Mouse (Mus musculus): ENCODE data around the gene Mybphl. TPM values are rescaled to one million over a fixed set of nuclear protein-coding genes. Genes with fewer than 3 reads are reported as not detected.
A peak's percentile ranks its signal among the peaks of the same experiment; 100 is the strongest.

Gene Mybphl
- polyA plus RNA-seq, 1 experiment from 2014 or later = not detected

- Histone ChIP-seq H3K27me3 (ENCODE audit: insufficient read depth, low read length) (no peaks in the 10 kb centered on the region), H3K9ac (ENCODE audit: low read depth, low read length) (peak overlapping the region; percentile 44; the same call in 1 of the 2 replicates), H3K4me3 (replicated peaks; ENCODE audit: low read depth, low read length) (no peak overlapping the region), H3K4me1 (replicated peaks; ENCODE audit: insufficient read depth, low read length) (peaks cover 29% of the 10 kb centered on the region), H3K36me3 (ENCODE audit: insufficient read depth, low read length) (peaks cover 19% of the 10 kb centered on the region; the same call in 1 of the 2 replicates), H3K4me2 (ENCODE audit: low read length) (peak overlapping the region; percentile 18; the same call in 1 of the 2 replicates), H3K27ac (peak overlapping the region; percentile 97), H3K9me3 (replicated peaks; ENCODE audit: low read length) (no peaks in the 10 kb centered on the region)
- ATAC-seq (replicated peaks; ENCODE audit: low FRiP score, low read depth) (no peak), DNase-seq (ENCODE audit: low spot score) (no peak)
- WGBS = 46% methylated on average over 8 of the region's 8 CpGs
- TF ChIP-seq CTCF (IDR thresholded peaks at IDR 0.05; ENCODE audit: low read depth) = no peak
These were observed 45.1 kb downstream of the Mybphl start for GRCm38 (mm10) chr3:108409656-108410358.

- Histone ChIP-seq H3K4me1 (replicated peaks; ENCODE audit: insufficient read depth, low read length) (peaks cover 29% of the 10 kb centered on the region), H3K4me2 (ENCODE audit: low read length) (peak overlapping the region; percentile 41), H3K9me3 (replicated peaks; ENCODE audit: low read length) (no peaks in the 10 kb centered on the region), H3K36me3 (ENCODE audit: insufficient read depth, low read length) (peaks cover 19% of the 10 kb centered on the region; the same call in 1 of the 2 replicates), H3K27ac (peak overlapping the region; percentile 97), H3K4me3 (replicated peaks; ENCODE audit: low read depth, low read length) (no peak overlapping the region), H3K27me3 (ENCODE audit: insufficient read depth, low read length) (no peaks in the 10 kb centered on the region), H3K9ac (ENCODE audit: low read depth, low read length) (peak overlapping the region; percentile 44; the same call in 1 of the 2 replicates)
- no peak for TF ChIP-seq CTCF (IDR thresholded peaks at IDR 0.05; ENCODE audit: low read depth)
- WGBS = 26% methylated on average over 5 of the region's 5 CpGs
- no peak; the same call in 1 of the 2 replicates for ATAC-seq (replicated peaks; ENCODE audit: low FRiP score, low read depth)
- no peak for DNase-seq (ENCODE audit: low spot score)
These were observed 45.6 kb downstream of the Mybphl start for GRCm38 (mm10) chr3:108410359-108410714.

GRCm38 (mm10) chr3:108411026-108411753 is 46.5 kb downstream of the Mybphl start:
- peak; percentile 79 for ATAC-seq (replicated peaks; ENCODE audit: low FRiP score, low read depth)
- H3K27ac ChIP-seq = peak overlapping the region; percentile 97
- H3K36me3 ChIP-seq (ENCODE audit: insufficient read depth, low read length) = peaks cover 19% of the 10 kb centered on the region; the same call in 1 of the 2 replicates
- H3K4me3 ChIP-seq (replicated peaks; ENCODE audit: low read depth, low read length) = no peak overlapping the region
- peak; percentile 81 for DNase-seq (ENCODE audit: low spot score)
- no peak for TF ChIP-seq CTCF (IDR thresholded peaks at IDR 0.05; ENCODE audit: low read depth)
- H3K27me3 ChIP-seq (ENCODE audit: insufficient read depth, low read length) = no peaks in the 10 kb centered on the region
- peak overlapping the region; percentile 41 for H3K4me2 ChIP-seq (ENCODE audit: low read length)
- H3K9ac ChIP-seq (ENCODE audit: low read depth, low read length) = peak overlapping the region; percentile 44; the same call in 1 of the 2 replicates
- 27% methylated on average over 5 of the region's 5 CpGs for WGBS
- no peaks in the 10 kb centered on the region for H3K9me3 ChIP-seq (replicated peaks; ENCODE audit: low read length)
- H3K4me1 ChIP-seq (replicated peaks; ENCODE audit: insufficient read depth, low read length) = peaks cover 29% of the 10 kb centered on the region

GRCm38 (mm10) chr3:108411754-108412121 is 47.0 kb downstream of the Mybphl start:
- peak overlapping the region; percentile 97 for H3K27ac ChIP-seq
- peak overlapping the region; percentile 41 for H3K4me2 ChIP-seq (ENCODE audit: low read length)
- WGBS = 40% methylated on average over 8 of the region's 8 CpGs
- no peak for TF ChIP-seq CTCF (IDR thresholded peaks at IDR 0.05; ENCODE audit: low read depth)
- peak; percentile 73 for DNase-seq (ENCODE audit: low spot score)
- peaks cover 13% of the 10 kb centered on the region; the same call in 1 of the 2 replicates for H3K36me3 ChIP-seq (ENCODE audit: insufficient read depth, low read length)
- no peaks in the 10 kb centered on the region for H3K27me3 ChIP-seq (ENCODE audit: insufficient read depth, low read length)
- no peaks in the 10 kb centered on the region for H3K9me3 ChIP-seq (replicated peaks; ENCODE audit: low read length)
- H3K4me1 ChIP-seq (replicated peaks; ENCODE audit: insufficient read depth, low read length) = peaks cover 29% of the 10 kb centered on the region
- peak overlapping the region; percentile 44; the same call in 1 of the 2 replicates for H3K9ac ChIP-seq (ENCODE audit: low read depth, low read length)
- peak; percentile 83 for ATAC-seq (replicated peaks; ENCODE audit: low FRiP score, low read depth)
- no peak overlapping the region for H3K4me3 ChIP-seq (replicated peaks; ENCODE audit: low read depth, low read length)

- no peak overlapping the region for H3K9ac ChIP-seq (ENCODE audit: low read depth, low read length)
- H3K4me3 ChIP-seq (replicated peaks; ENCODE audit: low read depth, low read length) = no peak overlapping the region
- H3K4me1 ChIP-seq (replicated peaks; ENCODE audit: insufficient read depth, low read length) = peaks cover 29% of the 10 kb centered on the region
- no peak overlapping the region for H3K4me2 ChIP-seq (ENCODE audit: low read length)
- TF ChIP-seq CTCF (IDR thresholded peaks at IDR 0.05; ENCODE audit: low read depth) = no peak
- H3K9me3 ChIP-seq (replicated peaks; ENCODE audit: low read length) = no peaks in the 10 kb centered on the region
- H3K27me3 ChIP-seq (ENCODE audit: insufficient read depth, low read length) = no peaks in the 10 kb centered on the region
- WGBS = 97% methylated on average over 35 of the region's 35 CpGs
- ATAC-seq (replicated peaks; ENCODE audit: low FRiP score, low read depth) = no peak
- DNase-seq (ENCODE audit: low spot score) = no peak
- peaks cover 13% of the 10 kb centered on the region; the same call in 1 of the 2 replicates for H3K36me3 ChIP-seq (ENCODE audit: insufficient read depth, low read length)
- H3K27ac ChIP-seq = no peak overlapping the region
These were observed 49.1 kb downstream of the Mybphl start for GRCm38 (mm10) chr3:108413634-108414360.

Data from kidney, postnatal 0 days (tissue).